Mouse (Mus musculus) gastrocnemius, adult 8-10 months (tissue): ENCODE measurements around the gene Cfap97d2. TPM values are rescaled to one million over a fixed set of nuclear protein-coding genes. Genes with fewer than 3 reads are reported as not detected.
"Not testable (repeated sequence)": the region's sequence is repeated elsewhere in the genome, so short reads cannot be mapped to it uniquely, and the experiment has no call there.

Experiments
- DNase-seq, 2 experiments: peaks; one replicate each; pipeline ENCODE4 v3.0.0; 2022; ENCODE audit warnings: low spot score in 2 of 2
- total RNA-seq, 4 experiments: library from RNA; stranded (reverse); gene quantifications; 2 replicates each; pipeline ENCODE4 v1.2.4; 2022

The Cfap97d2 gene
- total RNA-seq, 4 experiments from 2014 or later = not detected

DNA sequence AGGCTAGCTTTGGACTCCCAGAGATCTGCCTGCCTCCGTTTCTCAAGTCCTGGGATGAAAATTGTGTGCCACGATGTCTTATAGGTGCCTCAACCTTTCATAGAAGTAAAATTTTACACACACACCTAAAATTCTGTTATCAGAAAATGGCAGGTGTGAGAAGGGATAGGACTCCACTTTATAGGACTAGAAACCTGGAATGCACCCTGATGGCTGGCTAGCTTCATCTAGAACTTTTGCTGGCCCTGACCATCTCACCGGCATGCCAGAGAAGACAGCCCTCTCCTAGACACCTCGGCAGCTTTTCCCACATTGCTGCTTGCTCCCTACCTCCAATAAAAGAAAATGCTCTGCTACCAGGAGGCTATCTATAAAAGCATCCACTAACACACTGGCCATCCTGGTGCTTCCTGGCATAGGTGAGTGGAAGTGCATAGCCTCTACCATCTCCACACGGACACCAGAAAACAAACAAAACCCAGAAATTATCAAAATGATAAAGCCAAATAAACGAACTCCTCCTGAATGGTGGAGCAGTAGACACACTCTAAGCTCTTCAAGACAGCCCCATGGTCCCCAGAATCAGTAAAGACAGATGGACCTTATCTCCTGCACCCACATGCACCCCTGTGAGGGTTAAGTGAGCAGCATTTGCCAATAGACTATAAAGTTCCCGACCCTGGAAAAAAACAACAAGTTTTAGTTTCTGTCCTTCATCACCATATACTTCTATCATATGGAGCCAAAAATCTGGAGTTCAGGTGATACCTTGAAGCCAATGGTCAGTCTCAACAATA, 35.3 kb downstream of the Cfap97d2 start:
- no peak for DNase-seq

DNA sequence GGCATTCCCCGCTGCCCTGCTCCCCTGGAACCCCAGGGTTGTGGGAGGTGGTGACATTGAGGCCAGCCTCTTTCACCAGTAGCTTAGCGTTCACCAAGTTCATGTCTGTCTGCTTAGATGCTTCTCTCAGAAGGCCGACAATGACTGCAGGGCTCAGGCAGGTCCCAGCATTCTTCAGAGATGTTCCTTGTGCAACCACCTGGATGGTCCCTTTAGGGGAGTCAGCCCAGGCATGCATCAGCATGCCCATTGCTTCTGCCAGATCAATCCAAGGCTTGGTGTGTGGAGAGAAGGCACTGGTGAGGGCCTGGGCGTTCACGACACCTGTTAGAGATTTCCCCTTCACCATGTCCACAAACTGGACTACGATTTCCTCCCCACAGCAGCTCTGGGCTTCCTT, 40.5 kb downstream of the Cfap97d2 start:
- DNase-seq = not testable (repeated sequence)

DNA sequence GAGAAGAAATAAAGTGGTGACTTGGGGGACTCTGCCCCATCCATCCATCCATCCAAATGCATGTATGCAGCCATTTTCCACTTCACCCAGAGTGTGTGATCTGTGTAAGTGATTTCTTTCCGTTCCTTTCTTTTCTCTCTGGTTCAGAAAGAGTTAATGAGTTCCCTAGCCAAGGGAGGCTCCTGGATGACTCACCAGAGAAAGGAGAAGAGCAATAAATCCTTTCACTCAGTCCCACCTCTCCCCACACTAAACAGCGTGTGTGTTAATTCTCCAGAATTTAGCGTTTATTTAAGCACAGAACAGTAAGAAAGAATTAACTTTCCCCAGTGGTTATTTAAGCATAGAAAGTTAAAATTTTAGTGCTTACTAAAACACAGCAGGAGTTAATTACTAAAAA, 41.9 kb downstream of the Cfap97d2 start:
- DNase-seq = no peak

DNA sequence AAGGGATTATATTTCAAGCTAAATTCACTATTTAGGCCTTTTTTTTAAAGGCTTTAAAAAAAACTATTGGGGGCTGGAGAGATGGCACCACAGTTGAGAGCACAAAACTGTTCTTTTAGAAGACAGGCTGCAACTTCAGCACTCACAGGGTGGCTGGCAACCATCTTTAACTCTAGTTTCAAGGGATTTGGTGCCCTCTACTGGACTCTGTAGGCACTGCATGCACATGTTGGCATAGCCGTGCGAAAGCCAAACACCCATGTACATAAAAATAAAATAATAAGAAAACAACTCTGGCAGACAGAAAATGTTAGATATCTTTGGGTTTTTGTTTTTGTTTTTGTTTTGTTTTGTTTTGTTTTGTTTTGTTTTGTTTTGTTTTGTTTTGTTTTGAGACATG, 48.0 kb downstream of the Cfap97d2 start:
- DNase-seq = peak; percentile 63 to 64

DNA sequence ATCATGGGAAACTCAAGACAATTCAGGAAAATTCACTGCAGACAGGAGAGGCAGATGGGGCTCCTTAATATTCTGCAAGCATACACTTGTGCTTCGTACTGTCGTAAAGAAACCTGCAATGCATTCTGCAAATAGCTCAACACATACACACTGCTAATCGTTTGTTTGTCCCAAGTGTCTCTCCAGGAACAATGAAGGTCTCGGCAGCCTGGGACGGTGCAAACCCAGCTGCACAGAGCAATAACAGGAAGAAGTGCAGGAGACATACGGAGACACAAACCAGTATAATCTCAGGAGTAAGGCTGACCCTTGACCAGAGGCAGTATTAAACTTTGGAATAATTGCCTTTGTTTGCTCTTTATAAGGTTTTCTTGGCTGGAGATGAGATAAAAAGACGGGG, 50.8 kb downstream of the Cfap97d2 start:
- DNase-seq = no peak

DNA sequence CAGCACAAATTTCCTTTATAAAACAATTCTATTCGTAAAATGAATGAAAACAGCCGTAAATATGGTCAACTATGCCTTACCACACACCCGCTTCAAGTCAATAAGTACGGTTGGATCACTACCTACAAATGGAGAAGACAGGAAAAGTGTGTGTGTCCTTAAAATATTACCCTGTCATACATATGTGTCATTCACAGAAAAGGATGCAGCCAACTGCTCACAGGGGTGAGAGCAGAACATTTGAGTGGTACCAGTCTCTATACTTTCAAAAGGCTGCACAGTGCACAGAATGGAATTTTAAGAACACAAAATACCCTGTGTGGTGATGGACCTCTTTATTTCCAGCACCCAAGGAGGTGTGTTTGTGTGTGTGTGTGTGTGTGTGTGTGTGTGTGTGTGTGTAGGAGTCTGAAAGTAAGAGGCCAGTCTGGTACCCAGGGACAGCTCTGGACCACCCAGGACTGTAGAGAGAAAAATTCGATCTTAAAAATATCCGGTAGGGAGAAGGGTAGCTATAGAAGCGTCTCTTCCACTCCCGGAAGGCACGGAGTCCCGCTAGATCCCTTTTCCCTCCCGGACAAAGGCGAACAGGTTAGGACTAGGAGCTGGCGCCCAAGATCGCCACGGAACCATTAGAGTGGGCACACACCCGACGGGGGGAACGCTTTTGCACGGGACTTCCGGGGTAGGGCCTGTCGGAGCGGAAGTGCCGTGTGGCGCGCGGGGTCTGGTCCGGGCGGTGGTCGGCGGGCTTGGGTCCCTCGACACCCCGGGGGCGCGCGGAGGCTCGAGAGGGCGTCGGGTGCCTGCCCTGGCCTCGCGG, 51.5 kb downstream of the Cfap97d2 start, which contains the start of gene Cdc16:
Cdc16 (plus strand) TSS at position 695 of the 823 bp plus-strand sequence.
- peak; percentile 78 to 84 for DNase-seq

DNA sequence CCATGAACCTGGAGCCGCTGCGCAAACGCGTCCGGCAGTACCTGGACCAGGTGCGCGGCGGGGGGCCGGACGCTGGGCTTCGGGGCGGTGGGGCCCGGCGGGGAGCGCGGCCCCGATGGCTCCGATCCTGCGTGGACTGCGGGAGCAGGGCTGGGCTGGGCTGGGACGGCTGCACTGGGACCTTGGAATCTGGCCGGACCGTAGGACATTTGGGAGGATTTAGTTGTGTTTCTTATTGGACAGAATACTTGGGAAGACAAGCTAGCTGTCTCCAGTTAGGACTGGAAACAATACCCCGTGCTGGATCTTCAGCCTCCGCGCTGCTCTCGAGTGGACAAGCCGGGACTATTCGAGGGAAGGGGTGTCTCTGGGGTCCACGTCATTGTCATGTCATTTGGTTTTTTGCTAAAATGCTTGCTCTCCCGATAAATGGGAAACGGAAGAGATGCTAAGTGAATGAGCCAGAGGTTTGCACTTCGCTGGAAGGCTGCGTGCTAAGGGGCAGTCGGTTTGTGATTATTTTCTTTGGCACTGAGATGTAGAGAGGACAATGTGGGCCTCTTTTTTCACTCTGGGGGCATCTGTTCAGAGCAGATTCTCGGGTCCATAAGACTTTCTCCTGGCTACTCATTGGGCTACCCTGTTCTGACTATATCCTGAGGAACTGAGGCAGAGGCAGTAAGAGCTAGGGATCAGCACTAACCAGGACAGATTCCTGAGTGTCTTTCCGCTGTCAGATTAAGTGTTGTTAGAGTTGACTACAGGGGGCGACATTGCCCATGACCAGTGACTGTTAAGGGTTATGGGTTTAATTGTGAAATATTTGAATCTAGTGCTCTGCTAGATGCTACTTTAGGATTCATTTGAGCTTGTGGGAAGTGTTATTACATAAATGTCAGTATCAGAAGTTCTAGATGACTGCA, 52.4 kb downstream of the Cfap97d2 start:
- DNase-seq = no peak

DNA sequence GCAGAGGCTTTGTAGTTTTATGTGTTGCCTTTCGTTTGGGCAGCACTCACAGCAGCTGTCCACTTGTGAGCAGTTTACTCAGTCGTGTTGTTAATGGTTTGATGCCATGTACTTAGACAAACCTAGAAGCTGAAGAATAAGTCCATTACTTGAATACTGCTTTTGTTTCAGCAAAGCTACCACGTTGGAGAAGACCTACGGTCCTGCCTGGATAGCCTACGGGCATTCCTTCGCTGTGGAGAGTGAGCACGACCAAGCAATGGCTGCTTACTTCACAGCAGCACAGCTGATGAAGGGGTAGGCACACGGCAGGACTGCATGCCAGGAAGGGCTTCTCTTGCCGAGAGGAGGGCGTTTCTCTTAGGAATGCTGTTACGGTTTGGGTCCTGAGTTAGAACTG, 63.5 kb downstream of the Cfap97d2 start:
- DNase-seq = no peak

DNA sequence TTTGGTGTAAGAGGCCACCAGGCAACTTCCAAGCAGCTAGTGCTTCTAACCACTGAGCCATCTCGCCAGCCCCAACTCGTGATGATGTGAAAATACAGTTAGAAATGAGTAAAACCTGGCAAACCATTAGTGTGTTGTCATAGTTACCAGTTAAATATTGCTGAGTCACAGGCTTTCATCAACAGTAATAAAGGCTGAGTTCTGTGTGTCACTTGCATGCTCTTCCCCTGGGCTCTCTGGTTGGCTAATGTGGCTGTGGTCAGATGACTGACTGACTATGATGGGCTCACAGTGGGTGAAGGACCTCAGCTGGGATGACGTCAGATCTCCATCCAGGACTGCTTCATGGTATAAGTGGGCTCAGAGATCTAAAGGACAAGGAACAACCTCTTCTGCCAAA, 74.8 kb downstream of the Cfap97d2 start:
- DNase-seq = no peak

DNA sequence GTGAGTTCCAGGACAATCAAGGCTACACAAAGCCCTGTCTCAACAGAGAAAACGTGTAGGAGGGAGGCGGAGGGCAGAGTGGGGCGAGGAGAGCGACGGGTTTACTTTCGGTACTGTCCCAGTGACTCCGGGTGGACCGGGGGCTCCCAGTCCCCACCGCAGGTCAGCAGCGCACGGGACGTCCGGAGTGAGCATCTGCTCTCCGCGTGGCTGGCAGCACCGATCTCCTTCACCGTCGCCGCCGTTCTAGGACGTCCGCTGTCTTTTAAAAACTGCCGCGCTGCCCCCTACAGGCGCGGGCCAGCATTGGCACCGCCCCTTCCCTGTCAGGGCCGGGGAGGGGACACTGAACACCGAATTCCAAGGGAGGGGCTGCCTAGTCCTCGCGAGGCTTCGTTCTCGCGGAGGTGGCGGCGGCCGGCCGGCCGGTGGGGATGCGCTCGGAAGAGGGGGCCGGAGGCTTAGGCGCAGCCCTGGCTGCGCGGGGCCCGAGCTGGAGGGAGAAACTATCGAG, 79.6 kb downstream of the Cfap97d2 start, which contains the start of gene Upf3a:
Upf3a (plus strand) TSS at position 366 of the 514 bp plus-strand sequence.
- peak; percentile 74 to 86 for DNase-seq

DNA sequence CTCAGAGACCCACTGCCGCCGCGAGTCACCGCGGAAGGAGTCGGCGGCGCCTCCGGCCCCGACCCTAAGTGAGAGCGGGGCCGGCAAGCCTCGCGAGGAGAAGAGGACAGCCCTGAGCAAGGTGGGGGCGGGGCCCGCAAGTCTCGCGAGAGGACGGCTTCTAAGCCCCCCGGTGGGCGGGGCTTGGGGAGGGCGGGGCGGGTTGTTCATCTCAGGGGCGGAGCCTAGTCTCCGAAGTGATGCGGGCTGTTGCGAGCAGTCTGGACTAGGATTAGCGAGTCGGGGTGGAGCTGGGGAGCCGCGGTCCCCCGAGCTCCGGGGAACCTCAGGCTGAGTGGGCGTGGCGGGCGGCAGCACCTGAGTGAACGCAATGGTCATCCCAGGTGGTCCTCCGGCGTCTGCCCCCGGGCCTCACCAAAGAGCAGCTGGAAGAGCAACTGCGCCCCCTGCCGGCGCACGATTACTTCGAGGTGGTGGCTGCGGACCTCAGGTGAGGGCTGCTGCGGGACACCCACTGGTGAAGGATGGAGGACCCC, 80.1 kb downstream of the Cfap97d2 start:
- peak; percentile 95 to 97 for DNase-seq

DNA sequence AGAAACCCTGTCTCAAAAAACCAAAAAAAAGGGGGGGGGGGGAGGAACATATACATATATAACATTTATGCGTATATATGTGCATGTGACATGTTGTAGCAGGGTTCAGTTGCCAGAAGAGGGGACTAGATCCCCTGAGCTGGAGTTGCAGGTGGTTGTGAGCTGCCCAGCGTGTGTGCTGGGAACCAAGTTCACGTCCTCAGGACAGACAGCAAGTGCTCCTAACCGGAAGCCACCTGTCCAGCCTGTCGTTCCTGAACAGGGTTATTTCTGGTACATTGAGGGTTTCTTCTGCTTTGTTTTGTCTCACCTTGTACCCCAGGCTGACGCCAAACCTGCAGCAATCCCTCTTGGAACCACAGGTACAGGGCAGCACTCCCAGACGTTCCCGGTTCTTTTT, 83.9 kb downstream of the Cfap97d2 start:
- no peak for DNase-seq

Other genes with a start within 250 kb of the Cfap97d2 start
- gene Gas6, start 211.4 kb upstream of the Cfap97d2 start, total RNA-seq = 100 to 1,000 TPM in 1 of 4 experiments, 10 to 100 TPM in 3; 62.5 to 101 (median 75.1) TPM
- not detected for gene 1700029H14Rik, start 143.4 kb upstream of the Cfap97d2 start, total RNA-seq
- gene Rasa3, start 28.3 kb upstream of the Cfap97d2 start, total RNA-seq = 1 to 10 TPM; 5.0 to 6.9 (median 6.2) TPM
- 10 to 100 TPM; 23.1 to 29.3 (median 25.8) TPM for gene Cdc16, start 51.8 kb downstream of the Cfap97d2 start, total RNA-seq
- gene Upf3a, start 79.7 kb downstream of the Cfap97d2 start, total RNA-seq = 1 to 10 TPM; 6.5 to 9.5 (median 8.6) TPM
- gene AF366264, start 132.5 kb downstream of the Cfap97d2 start, total RNA-seq = not detected
- gene Champ1, start 163.8 kb downstream of the Cfap97d2 start, total RNA-seq = 1 to 10 TPM; 6.5 to 8.0 (median 7.2) TPM
- gene Coprs, start 184.4 kb downstream of the Cfap97d2 start, total RNA-seq = 1 to 10 TPM; 4.4 to 6.9 (median 5.5) TPM